In genomic region chr11:110409776-110410175, GRCm38 (mm10) we compare ENCODE assay signal across 8 mouse cellular contexts. TPM values are rescaled to one million over a fixed set of nuclear protein-coding genes. Genes with fewer than 3 reads are reported as not detected.
DNase-seq lines count a peak whose midpoint lies in the region; ATAC-seq and TF ChIP-seq lines count a peak whose summit lies in the region.

No protein-coding gene starts in this region.

- ATAC-seq in neutrophil, adult 5-6 weeks (ENCODE audit: extremely low read depth, insufficient number of reproducible peaks, low FRiP score, poor library complexity, severe bottlenecking), result peak; percentile 66; the same call in 1 of the 2 replicates

- TF ChIP-seq CTCF in gastrocnemius, adult 2 months (IDR thresholded peaks at IDR 0.05), result peak; percentile 45

- intact Hi-C loops in gastrocnemius, adult 2 months (cut with DNase I), result no loop called here

- H3K4me3 ChIP-seq in gastrocnemius, adult 2 months, result no peak overlapping the region

- DNase-seq in gastrocnemius, adult 2 months, result peak; percentile 54
- DNase-seq in gastrocnemius, postnatal 4 days (ENCODE audit: low spot score in 2 of 2), result no peak
- peak; percentile 71 for DNase-seq in CD4-positive, CD25-positive, alpha-beta regulatory T cell, adult 2 months (ENCODE audit: low read depth, low spot score)
- peak; percentile 50 for DNase-seq in c-Kit-positive CD71-positive TER-119-positive erythroid progenitor cells, embryonic 14.5 days (ENCODE audit: low spot score)
- no peak for DNase-seq in layer of hippocampus, postnatal 14 days (ENCODE audit: low spot score in 2 of 2)
- DNase-seq in ovary, postnatal 36 days (ENCODE audit: low spot score), result no peak
- no peak for DNase-seq in right cerebral cortex, postnatal 25 days

- H3K27ac ChIP-seq in gastrocnemius, adult 2 months, result no peak overlapping the region

RNA-seq across cellular contexts. Expression of gene Map2k6, which starts 10.9 kb away (rescaled TPM):
- total RNA-seq in gastrocnemius, adult 2 months (2021), result 10 to 100 TPM; 38.0 to 50.1 TPM
- 10 to 100 TPM; 13.8 to 16.4 TPM for total RNA-seq in gastrocnemius, postnatal 4 days (2021)
- total RNA-seq in neutrophil, adult 5-6 weeks (2017), result 10.4 and 12.9 TPM in 2 replicates
- total RNA-seq in layer of hippocampus, postnatal 14 days (2021), result 10 to 100 TPM; 28.8 to 28.9 TPM

Comparison
In these comparisons a context has a peak if more than half of its experiments do, and no peak if none do; other contexts are left out.
1. DNase-seq: peak in gastrocnemius, adult 2 months (single experiment), CD4-positive, CD25-positive, alpha-beta regulatory T cell, adult 2 months (single experiment) and c-Kit-positive CD71-positive TER-119-positive erythroid progenitor cells, embryonic 14.5 days (single experiment); none in gastrocnemius, postnatal 4 days (0 of 2), layer of hippocampus, postnatal 14 days (0 of 2), ovary, postnatal 36 days (single experiment) and right cerebral cortex, postnatal 25 days (single experiment).